Comparison of ENCODE assay signal across 23 mouse cellular contexts in genomic region chr11:30148378-30148777, GRCm38 (mm10).
DNase-seq lines count a peak whose midpoint lies in the region; ATAC-seq and TF ChIP-seq lines count a peak whose summit lies in the region.
"Had no signal": no experiment of that assay in that cellular context is flagged by ENCODE, and none has a peak within 500 bp of the region (broad histone marks: within the 10 kb centered on the region; RNA-seq: fewer than 3 reads in every experiment).

No protein-coding gene starts in this region.

- H3K27me3 ChIP-seq in liver, adult 2 months (ENCODE audit: control insufficient read depth, insufficient read depth, low read length): no peaks in the 10 kb centered on the region
- H3K27me3 ChIP-seq in liver, embryonic 12.5 days (replicated peaks): no peaks in the 10 kb centered on the region
- no peaks in the 10 kb centered on the region for H3K27me3 ChIP-seq in splenic B cell, adult 2 months (ENCODE audit: control insufficient read depth, insufficient read depth, low read length, poor library complexity, severe bottlenecking)
- H3K27me3 ChIP-seq: heart, embryonic 12.5 days; liver, embryonic 13.5 days; midbrain, embryonic 12.5 days; neural tube, embryonic 13.5 days had no signal

- H3K79me2 ChIP-seq in liver, adult 2 months (ENCODE audit: control insufficient read depth, insufficient read depth, low read length): 0 out of 2 replicates have a peak, but pooled peaks cover 3% of the 10 kb centered on the region

- intact Hi-C loops in left cerebral cortex, postnatal 10 days (cut with DNase I): no loop called here

- H3K4me2 ChIP-seq in liver, embryonic 12.5 days: no peak overlapping the region
- H3K4me2 ChIP-seq: heart, embryonic 12.5 days; liver, embryonic 13.5 days; lung, embryonic 14.5 days; midbrain, embryonic 12.5 days; neural tube, embryonic 13.5 days had no signal

- no peak for ATAC-seq in CD4-positive, CD25-positive, alpha-beta regulatory T cell, adult 4 months
- ATAC-seq in liver, embryonic 12.5 days: no peak
- ATAC-seq in common myeloid progenitor, adult 5-6 weeks (replicated peaks; ENCODE audit: low read depth, poor library complexity, severe bottlenecking): peak; percentile 56; the same call in 1 of the 2 replicates
- ATAC-seq: forebrain, embryonic 16.5 days had no signal

- H3K4me1 ChIP-seq in liver, adult 2 months (ENCODE audit: control insufficient read depth, insufficient read depth, low read length): no peaks in the 10 kb centered on the region
- no peaks in the 10 kb centered on the region for H3K4me1 ChIP-seq in liver, embryonic 12.5 days
- H3K4me1 ChIP-seq: hindbrain, embryonic 10.5 days; midbrain, embryonic 12.5 days; neural tube, embryonic 13.5 days had no signal

- no peak overlapping the region for H3K4me3 ChIP-seq in liver, adult 2 months (ENCODE audit: insufficient read depth, low read depth, low read length)
- H3K4me3 ChIP-seq in liver, embryonic 12.5 days: no peak overlapping the region
- H3K4me3 ChIP-seq: heart, embryonic 12.5 days; hindbrain, embryonic 10.5 days; liver, embryonic 13.5 days; midbrain, embryonic 12.5 days; neural tube, embryonic 13.5 days had no signal

- peak; percentile 13 for DNase-seq in CD4-positive, CD25-positive, alpha-beta regulatory T cell, adult 2 months (ENCODE audit: low read depth, low spot score)
- DNase-seq in liver, adult 2 months (ENCODE audit: extremely low read depth, low read depth, low spot score): peak; percentile 18
- peak; percentile 84 for DNase-seq in splenic B cell, adult 2 months (ENCODE audit: low read depth, low spot score)
- DNase-seq in cerebellum, adult 11 months: no peak
- DNase-seq in left cerebral cortex, postnatal 10 days (ENCODE audit: extremely low spot score in 1 of 2, low spot score in 2 of 2): no peak
- DNase-seq: adrenal gland, postnatal 14 days; cerebellum, postnatal 10 days; embryo, embryonic 11 days; gastrocnemius, postnatal 25 days; kidney, adult 18-20 months; kidney, postnatal 25 days; layer of hippocampus, adult 9-11 months; liver, embryonic 13.5 days; lung, embryonic 14.5 days had no signal

- peaks cover 59% of the 10 kb centered on the region for H3K36me3 ChIP-seq in liver, adult 2 months (ENCODE audit: control insufficient read depth, insufficient read depth, low read length)
- peaks cover 56% of the 10 kb centered on the region for H3K36me3 ChIP-seq in liver, embryonic 12.5 days
- H3K36me3 ChIP-seq in splenic B cell, adult 2 months (ENCODE audit: control insufficient read depth, insufficient read depth, low read length, poor library complexity, severe bottlenecking): peaks cover 21% of the 10 kb centered on the region

- no peak for TF ChIP-seq CTCF in liver, adult 2 months (IDR thresholded peaks at IDR 0.05; ENCODE audit: low read depth, low read length)

- TF ChIP-seq POLR2A in liver, adult 2 months (IDR thresholded peaks at IDR 0.05; ENCODE audit: extremely low read depth, insufficient read depth, low read length): no peak

- no peak overlapping the region for H3K9ac ChIP-seq in liver, adult 2 months (ENCODE audit: low read depth, low read length)
- H3K9ac ChIP-seq in liver, embryonic 12.5 days: no peak overlapping the region
- H3K9ac ChIP-seq: heart, embryonic 12.5 days; liver, embryonic 13.5 days; lung, embryonic 14.5 days; midbrain, embryonic 12.5 days; neural tube, embryonic 13.5 days had no signal

- no peaks in the 10 kb centered on the region for H3K9me3 ChIP-seq in liver, embryonic 12.5 days (replicated peaks)
- H3K9me3 ChIP-seq: heart, embryonic 12.5 days; hindbrain, embryonic 10.5 days; liver, embryonic 13.5 days; midbrain, embryonic 12.5 days; neural tube, embryonic 13.5 days had no signal

- no peak overlapping the region for H3K27ac ChIP-seq in liver, adult 2 months (replicated peaks; ENCODE audit: insufficient read depth, low read depth, low read length)
- no peak overlapping the region for H3K27ac ChIP-seq in liver, embryonic 12.5 days
- H3K27ac ChIP-seq: hindbrain, embryonic 10.5 days; liver, embryonic 13.5 days; macrophage; midbrain, embryonic 12.5 days; neural tube, embryonic 13.5 days had no signal

Comparison
In these comparisons a context has a peak if more than half of its experiments do, and no peak if none do; other contexts are left out.
1. DNase-seq: peak in CD4-positive, CD25-positive, alpha-beta regulatory T cell, adult 2 months (single experiment), liver, adult 2 months (single experiment) and splenic B cell, adult 2 months (single experiment); none in cerebellum, adult 11 months (single experiment) and left cerebral cortex, postnatal 10 days (0 of 2).